Mouse (Mus musculus): ENCODE data around the gene Rc3h2.

DNA sequence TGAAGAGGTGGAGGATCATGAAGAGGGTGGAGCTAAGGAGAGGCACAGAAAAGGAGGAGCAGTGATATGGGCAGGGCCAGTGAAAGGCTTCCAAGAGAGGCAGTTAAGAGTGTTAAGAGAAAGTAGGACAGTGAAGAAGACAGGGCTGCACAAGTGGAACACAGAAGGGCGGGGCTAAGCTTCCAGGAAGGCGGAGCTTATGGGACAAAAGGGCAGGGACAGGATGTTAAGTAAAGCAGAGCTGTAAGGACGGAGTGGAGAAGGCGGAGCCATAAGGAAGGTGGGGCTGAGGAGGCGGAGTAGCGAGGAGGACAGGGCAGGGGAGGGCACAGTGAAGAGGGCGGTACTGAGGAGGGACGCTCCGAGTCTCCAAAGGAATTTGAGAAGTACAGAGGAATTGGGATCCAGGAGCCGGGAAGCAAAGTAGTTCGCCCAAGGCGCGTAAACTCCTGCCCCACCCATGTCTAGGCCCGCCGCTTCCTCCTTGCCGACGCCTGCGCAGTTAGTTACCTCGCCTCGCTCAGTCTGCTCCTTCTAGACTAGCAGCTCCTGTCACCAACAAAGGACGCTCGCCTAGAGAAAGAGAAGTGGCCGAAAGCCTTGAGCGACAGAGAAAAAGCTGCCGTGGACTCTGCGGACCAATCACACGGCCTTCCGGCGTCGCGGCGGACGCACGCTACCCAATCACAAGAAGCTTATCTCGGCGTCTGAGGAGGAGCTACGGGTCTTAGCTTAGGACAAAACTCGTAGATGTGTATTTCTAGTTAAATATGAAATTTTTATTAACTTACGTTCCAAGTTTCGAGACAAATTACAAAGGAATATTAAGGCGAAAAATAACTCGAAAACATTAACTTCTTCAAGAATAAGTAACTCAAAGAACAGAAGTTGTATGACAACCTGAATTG, 63.8 kb downstream of the Rc3h2 start, which contains the start of gene Pdcl:
- TF ChIP-seq POLR2A (IDR thresholded peaks at IDR 0.05; ENCODE audit: control insufficient read depth, low read depth, low read length) (peak; percentile 68), CTCF (IDR thresholded peaks at IDR 0.05; ENCODE audit: control insufficient read depth, insufficient read depth, insufficient replicate concordance, low read depth, low read length) (no peak)

Measured in testis, adult 2 months (tissue).